Mouse (Mus musculus) splenic B cell, adult 2 months (primary cell): ENCODE data around the gene Tent5d.
A peak's percentile ranks its signal among the peaks of the same experiment; 100 is the strongest.

Experiments
- DNase-seq: peaks from one replicate; pipeline ENCODE4 v3.0.0-alpha.2; 2011; ENCODE audit warnings: low read depth, low spot score
- H3K27me3 ChIP-seq: 2 replicates; pipeline ENCODE4 v1.6.1; 2012; ENCODE audit warnings: mild to moderate bottlenecking, low read length, moderate library complexity, mixed read lengths; ENCODE audit not compliant: control insufficient read depth, poor library complexity, insufficient read depth, severe bottlenecking
- H3K36me3 ChIP-seq: 2 replicates; pipeline ENCODE4 v1.6.1; 2012; ENCODE audit warnings: mild to moderate bottlenecking, low read length, moderate library complexity, mixed read lengths; ENCODE audit not compliant: control insufficient read depth, poor library complexity, insufficient read depth, severe bottlenecking

The Tent5d gene

DNA sequence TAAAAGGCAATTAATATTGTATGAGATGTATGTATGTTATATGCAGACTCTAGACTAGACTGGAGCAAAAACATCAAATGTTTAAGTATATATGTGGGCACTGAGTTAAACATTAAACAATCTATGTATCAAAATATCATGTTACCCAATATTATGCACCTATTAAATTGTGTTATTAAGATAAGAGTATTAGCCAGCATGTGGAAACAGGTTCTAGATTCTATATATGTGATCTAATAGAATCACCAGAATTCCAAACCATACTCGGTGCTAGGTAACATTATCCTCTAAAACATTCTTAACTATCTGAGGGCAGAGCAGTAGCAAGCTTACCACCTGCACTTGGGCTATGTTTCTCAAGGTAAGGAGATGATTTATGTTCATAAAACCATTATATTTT is at the start of gene Tent5d:
Tent5d (plus strand) TSS at position 301 of the 400 bp plus-strand sequence.
- H3K36me3 ChIP-seq, result no peaks in the 10 kb centered on the region
- no peaks in the 10 kb centered on the region for H3K27me3 ChIP-seq
- no peak for DNase-seq

DNA sequence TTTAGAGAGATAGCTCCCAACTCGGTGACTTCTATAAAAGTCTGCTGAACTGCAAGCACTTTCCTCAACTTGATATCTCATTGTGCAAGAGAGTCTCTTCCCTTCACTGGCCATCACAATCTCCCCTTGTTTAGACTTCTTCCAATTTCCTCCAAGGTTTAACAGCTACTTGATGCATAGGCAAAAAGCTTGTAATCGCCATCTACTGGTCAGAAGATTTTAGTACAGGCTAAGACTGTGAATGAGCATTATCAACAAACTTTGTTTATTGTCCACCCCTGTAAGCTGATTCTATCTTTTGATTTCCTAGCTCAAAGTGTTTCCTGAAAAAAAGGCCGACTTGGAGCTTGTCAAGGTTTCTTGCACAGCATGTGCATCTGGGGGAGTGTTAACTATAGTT is 24.5 kb upstream of the Tent5d start:
- H3K27me3 ChIP-seq, result no peaks in the 10 kb centered on the region
- DNase-seq, result peak; percentile 0
- H3K36me3 ChIP-seq, result no peaks in the 10 kb centered on the region

DNA sequence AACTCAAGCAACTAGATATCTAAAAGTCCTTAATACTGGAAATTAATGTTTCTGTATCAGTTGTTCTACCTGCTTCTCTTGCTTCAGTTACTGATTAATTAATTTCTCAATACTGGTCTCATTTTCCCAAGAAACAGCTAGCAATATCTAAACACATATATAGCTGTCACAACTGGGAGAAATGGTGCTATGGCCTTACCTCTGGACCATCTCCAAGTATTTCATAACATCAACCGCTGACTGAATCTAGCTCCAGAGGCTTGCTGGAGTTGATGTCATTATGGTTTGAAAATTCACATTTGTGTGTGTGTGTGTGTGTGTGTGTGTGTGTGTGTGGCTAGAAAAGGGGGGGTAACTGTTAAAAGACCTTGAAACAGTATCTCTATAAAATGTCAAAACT is 2.3 kb upstream of the Tent5d start:
- no peak for DNase-seq
- Histone ChIP-seq H3K27me3 (no peaks in the 10 kb centered on the region), H3K36me3 (no peaks in the 10 kb centered on the region)

DNA sequence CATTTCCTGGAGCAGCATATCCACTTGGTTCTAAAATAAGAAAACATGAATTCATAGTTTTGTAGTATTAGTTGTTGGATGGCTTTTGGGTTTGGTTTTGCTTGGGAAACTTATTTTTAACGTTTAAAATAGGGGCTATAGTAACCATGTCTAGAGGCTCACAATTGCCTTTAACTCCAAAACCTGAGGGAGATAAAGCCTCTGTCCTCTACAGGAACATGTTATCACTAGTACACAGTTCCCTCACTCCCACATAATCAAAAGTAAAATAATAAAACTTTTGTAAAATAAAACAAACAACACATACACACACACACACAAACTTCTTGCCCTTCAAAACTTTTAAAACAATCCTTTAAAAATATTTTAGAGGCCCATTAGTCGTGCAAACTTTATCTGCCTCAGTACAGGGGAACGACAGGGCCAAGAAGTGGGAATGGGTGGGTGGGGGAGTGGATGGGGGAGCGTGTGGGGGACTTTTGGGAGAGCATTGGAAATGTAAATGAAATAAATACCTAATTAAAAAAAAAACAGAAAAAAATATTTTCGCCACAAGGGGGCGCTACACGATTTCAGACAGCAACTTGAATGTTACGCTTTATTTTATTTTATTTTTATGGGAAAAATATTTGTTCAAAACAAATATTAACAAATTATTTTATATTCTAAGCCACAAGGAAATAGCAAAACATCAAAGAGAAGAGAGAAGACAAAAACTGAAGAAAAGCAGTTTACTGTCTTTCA is 1.5 kb upstream of the Tent5d start:
- DNase-seq, result peak; percentile 20
- no peaks in the 10 kb centered on the region for H3K27me3 ChIP-seq

DNA sequence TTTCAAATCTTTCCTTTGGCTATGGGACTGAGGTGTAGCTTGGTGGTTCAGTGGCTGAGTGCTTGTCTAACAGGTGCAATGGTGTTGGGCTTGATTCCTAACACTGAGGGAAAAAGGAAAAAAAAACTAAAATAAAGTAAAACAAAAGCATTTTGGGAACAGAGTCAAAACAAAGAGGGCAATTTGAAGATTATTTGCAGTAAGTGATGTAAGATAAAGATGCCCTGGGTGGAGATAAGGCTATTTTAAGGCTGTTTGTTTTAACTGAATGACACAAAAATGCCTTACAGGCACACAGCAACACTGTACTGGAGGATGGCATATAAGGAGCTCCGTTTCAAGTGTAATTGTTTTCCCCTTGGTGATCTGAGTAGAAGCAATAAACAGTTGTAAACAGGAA is 3.4 kb downstream of the Tent5d start:
- DNase-seq, result no peak
- Histone ChIP-seq H3K36me3 (no peaks in the 10 kb centered on the region), H3K27me3 (no peaks in the 10 kb centered on the region)

More for the DNA sequence above, 1.5 kb upstream of the Tent5d start:
- H3K36me3 ChIP-seq, result no peaks in the 10 kb centered on the region

DNA sequence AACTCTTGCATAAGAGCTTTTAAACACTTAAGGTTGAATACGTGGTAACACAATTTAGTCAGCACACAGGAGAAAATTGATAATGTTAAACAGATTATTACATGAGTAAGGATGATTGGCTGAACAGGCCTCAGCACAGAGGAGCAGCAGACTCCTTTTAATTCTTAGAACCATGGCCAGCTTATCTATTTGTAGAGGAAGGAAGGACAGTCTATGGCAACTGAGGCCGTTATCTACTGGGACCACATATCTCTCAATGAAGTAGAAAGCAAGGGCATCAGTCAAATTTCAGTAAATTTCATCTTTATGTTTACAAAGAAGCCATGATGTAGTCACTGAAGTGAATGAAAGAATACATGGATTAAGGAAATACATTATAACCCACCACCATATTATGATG is 4.5 kb downstream of the Tent5d start:
- no peak for DNase-seq
- no peaks in the 10 kb centered on the region for H3K27me3 ChIP-seq
- no peaks in the 10 kb centered on the region for H3K36me3 ChIP-seq

DNA sequence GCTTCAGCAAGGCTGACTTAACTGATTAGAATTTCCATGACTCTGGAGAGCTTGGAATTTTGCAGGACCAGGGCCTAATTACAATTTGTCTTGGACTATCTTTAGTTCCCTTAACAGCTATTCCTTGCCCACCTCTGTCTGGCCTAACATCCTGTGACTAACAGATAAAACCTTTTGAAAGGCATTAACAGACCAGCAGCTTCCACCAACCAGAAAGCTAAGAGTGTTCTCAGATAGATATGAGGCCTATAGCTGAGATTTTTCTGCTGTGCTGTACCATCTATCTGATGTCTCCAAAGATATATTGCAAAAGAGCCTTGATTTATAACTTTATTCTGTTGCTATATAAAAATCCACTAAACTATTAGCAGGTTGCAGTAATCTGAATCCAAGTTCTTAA is 19.7 kb downstream of the Tent5d start:
- H3K36me3 ChIP-seq, result no peaks in the 10 kb centered on the region
- DNase-seq, result no peak
- H3K27me3 ChIP-seq, result no peaks in the 10 kb centered on the region

DNA sequence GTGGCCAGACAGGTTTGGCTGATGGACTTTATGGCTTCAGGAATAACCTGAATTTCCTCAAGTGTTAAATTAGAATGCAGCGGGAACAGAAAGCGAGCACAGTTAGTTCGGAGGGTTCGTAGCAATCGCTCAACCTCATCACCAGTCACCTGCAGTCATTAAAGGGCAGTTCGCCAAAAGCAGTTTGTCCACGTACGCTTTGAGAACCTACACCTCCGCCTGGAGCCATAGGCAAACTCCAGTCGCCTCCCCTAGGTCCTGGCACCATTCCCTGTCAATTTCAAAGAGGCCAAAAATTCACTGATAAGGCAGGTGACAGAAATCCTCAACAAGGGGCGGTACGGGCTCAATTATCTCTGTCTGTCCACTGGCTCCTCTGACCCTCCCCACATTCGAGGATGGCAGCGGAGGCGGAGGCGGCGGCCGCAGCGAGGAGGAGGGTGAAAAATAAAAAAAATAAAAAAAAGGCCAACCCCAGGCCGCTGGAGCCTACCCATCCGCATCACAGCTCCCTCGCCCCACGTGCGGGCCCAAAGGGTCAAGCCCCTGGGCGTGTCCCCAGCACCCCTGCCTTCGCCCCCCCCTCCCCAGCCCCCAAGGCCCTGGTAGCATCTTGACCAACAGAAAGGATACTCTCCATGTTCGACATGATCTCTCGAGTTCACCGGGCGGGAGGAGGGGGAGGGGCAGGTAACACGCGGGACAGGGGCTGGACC is 23.3 kb downstream of the Tent5d start:
- H3K27me3 ChIP-seq, result no peaks in the 10 kb centered on the region
- no peaks in the 10 kb centered on the region for H3K36me3 ChIP-seq
- DNase-seq, result peak; percentile 20

DNA sequence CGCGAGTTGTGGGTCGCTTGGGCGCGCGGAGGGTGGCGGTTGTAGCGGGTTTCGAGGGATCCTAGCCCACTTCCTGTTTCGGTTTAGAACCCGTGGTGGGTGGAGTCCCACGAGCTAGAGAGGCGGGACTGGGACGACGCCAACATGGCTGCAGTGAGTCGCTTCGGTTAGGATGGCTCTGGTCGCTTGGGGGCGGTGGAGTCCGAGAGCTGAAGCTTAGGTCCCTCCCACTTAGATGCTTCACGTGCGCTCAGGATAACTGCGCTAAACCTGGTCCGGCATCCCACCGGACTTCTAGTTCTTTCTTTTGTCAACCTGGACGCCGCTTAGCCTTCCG is 23.8 kb downstream of the Tent5d start, which contains the start of gene 2610002M06Rik:
2610002M06Rik (minus strand) TSS at position 117 of the 337 bp plus-strand sequence.
- no peaks in the 10 kb centered on the region for H3K36me3 ChIP-seq
- no peaks in the 10 kb centered on the region for H3K27me3 ChIP-seq

DNA sequence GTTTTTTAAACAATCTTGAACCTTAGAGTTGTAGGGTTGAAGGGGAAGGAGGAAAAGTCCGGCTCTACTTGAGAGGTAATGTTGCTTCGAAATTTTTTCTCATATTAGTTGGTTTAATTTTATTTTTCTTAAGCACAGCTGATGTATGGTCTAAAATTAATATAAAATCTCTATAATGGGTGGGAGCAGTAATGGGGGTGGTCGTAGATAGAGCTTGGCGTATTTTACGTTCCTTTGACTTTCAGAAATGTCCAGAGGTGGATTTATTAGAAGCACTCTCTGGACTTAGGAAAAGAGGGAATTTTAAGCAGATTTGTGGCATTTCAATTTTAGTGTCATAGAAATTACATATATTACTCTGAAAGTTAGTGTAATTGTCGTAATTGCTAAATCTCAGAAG is 24.3 kb downstream of the Tent5d start:
- no peak for DNase-seq
- no peaks in the 10 kb centered on the region for H3K27me3 ChIP-seq

More for the DNA sequence above, 23.8 kb downstream of the Tent5d start, which contains the start of gene 2610002M06Rik:
- peak; percentile 91 for DNase-seq

DNA sequence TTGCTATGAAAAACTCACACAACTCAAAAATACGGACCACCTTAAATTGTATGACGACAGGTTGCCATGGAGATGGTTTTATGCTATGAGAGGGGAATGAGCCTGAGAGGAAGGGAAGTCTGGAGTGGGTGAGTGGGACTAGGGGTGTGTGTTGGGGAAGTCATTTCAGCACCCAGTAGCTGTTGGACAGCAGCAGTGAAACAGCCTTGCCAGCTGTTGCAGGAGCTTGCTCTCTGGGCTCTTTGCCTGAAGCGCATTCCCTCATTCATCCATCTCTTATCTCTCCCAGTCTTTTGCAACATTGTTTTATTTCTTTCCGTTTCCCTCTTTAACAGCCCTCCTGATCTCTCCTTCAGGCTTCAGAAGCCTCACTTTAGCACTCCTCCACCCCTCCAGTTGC is 65.8 kb downstream of the Tent5d start:
- no peaks in the 10 kb centered on the region for H3K27me3 ChIP-seq
- DNase-seq, result no peak
- no peaks in the 10 kb centered on the region for H3K36me3 ChIP-seq

More for the DNA sequence above, 24.3 kb downstream of the Tent5d start:
- H3K36me3 ChIP-seq, result no peaks in the 10 kb centered on the region
